Mouse (Mus musculus) gastrocnemius, postnatal 25 days (tissue): ENCODE results near the gene Fgfr2. TPM values are rescaled to one million over a fixed set of nuclear protein-coding genes. Genes with fewer than 3 reads are reported as not detected.

Source experiments
- DNase-seq: peaks from one replicate; pipeline ENCODE4 v3.0.0; 2022
- total RNA-seq, 2 experiments: library from RNA; stranded (reverse); gene quantifications; 1 replicate in 1 of 2; 2 replicates in 1 of 2; pipeline ENCODE4 v1.2.3; 2021

Gene Fgfr2
- total RNA-seq, 2 experiments from 2014 or later = 0.33 to 0.96 TPM

GRCm38 (mm10) chr7:132358250-132358649, 764.9 kb downstream of the Fgfr2 start:
- DNase-seq = no peak

- DNase-seq = no peak
These were observed 765.3 kb downstream of the Fgfr2 start for GRCm38 (mm10) chr7:132357841-132358237.

GRCm38 (mm10) chr7:132356881-132357840, 766.0 kb downstream of the Fgfr2 start:
- DNase-seq = no peak

GRCm38 (mm10) chr7:132356185-132356584, 767.0 kb downstream of the Fgfr2 start:
- no peak for DNase-seq

GRCm38 (mm10) chr7:132355767-132356166, 767.4 kb downstream of the Fgfr2 start:
- no peak for DNase-seq

- DNase-seq = no peak
These were observed 774.0 kb downstream of the Fgfr2 start for GRCm38 (mm10) chr7:132349075-132349572.

- no peak for DNase-seq
These were observed 775.7 kb downstream of the Fgfr2 start for GRCm38 (mm10) chr7:132347273-132348045.

- no peak for DNase-seq
These were observed 777.6 kb downstream of the Fgfr2 start for GRCm38 (mm10) chr7:132345526-132346070.

- no peak for DNase-seq
These were observed 778.5 kb downstream of the Fgfr2 start for GRCm38 (mm10) chr7:132344606-132345005.

GRCm38 (mm10) chr7:132343900-132344299, 779.2 kb downstream of the Fgfr2 start:
- DNase-seq = no peak

- no peak for DNase-seq
These were observed 780.0 kb downstream of the Fgfr2 start for GRCm38 (mm10) chr7:132343146-132343545.

GRCm38 (mm10) chr7:132339041-132339839, 783.9 kb downstream of the Fgfr2 start:
- peak; percentile 13 for DNase-seq

GRCm38 (mm10) chr7:132338350-132338749, 784.8 kb downstream of the Fgfr2 start:
- no peak for DNase-seq

- no peak for DNase-seq
These were observed 785.8 kb downstream of the Fgfr2 start for GRCm38 (mm10) chr7:132337268-132337917.

GRCm38 (mm10) chr7:132336781-132337180, 786.4 kb downstream of the Fgfr2 start:
- no peak for DNase-seq

GRCm38 (mm10) chr7:132335367-132335766, 787.8 kb downstream of the Fgfr2 start:
- DNase-seq = no peak

- DNase-seq = no peak
These were observed 790.1 kb downstream of the Fgfr2 start for GRCm38 (mm10) chr7:132333078-132333477.

- no peak for DNase-seq
These were observed 791.0 kb downstream of the Fgfr2 start for GRCm38 (mm10) chr7:132332176-132332575.

GRCm38 (mm10) chr7:132330179-132330578, 793.0 kb downstream of the Fgfr2 start:
- no peak for DNase-seq

GRCm38 (mm10) chr7:132328648-132329047, 794.5 kb downstream of the Fgfr2 start:
- no peak for DNase-seq
